Mouse (Mus musculus): ENCODE data around the gene Bcl7c.
"Not testable (repeated sequence)": the region's sequence is repeated elsewhere in the genome, so short reads cannot be mapped to it uniquely, and the experiment has no call there.

The Bcl7c gene

GRCm38 (mm10) chr7:127716992-127717391, 8.3 kb upstream of the Bcl7c start:
- peak; percentile 87 for DNase-seq (ENCODE audit: low spot score)

- no peak for DNase-seq (ENCODE audit: low spot score)
These were observed 6.1 kb upstream of the Bcl7c start for GRCm38 (mm10) chr7:127714816-127715215.

- peak; percentile 86 for DNase-seq (ENCODE audit: low spot score)
These were observed 4.0 kb upstream of the Bcl7c start, which contains the start of gene Ctf1 for GRCm38 (mm10) chr7:127712461-127713385. Gene Ctf1, plus strand, starts transcription at chr7:127712736.

GRCm38 (mm10) chr7:127711456-127711855, 2.7 kb upstream of the Bcl7c start:
- no peak for DNase-seq (ENCODE audit: low spot score)

- DNase-seq (ENCODE audit: low spot score) = no peak
These were observed 2.3 kb upstream of the Bcl7c start for GRCm38 (mm10) chr7:127711031-127711430.

GRCm38 (mm10) chr7:127709261-127709979, 687 bp upstream of the Bcl7c start:
- no peak for DNase-seq (ENCODE audit: low spot score)

- DNase-seq (ENCODE audit: low spot score) = no peak
These were observed 851 bp downstream of the Bcl7c start for GRCm38 (mm10) chr7:127707957-127708206.

- DNase-seq (ENCODE audit: low spot score) = no peak
These were observed 1.4 kb downstream of the Bcl7c start for GRCm38 (mm10) chr7:127707045-127707956.

- DNase-seq (ENCODE audit: low spot score) = no peak
These were observed 3.0 kb downstream of the Bcl7c start for GRCm38 (mm10) chr7:127705706-127706105.

GRCm38 (mm10) chr7:127704598-127704997, 4.1 kb downstream of the Bcl7c start:
- no peak for DNase-seq (ENCODE audit: low spot score)

GRCm38 (mm10) chr7:127703561-127704178, 5.1 kb downstream of the Bcl7c start:
- DNase-seq (ENCODE audit: low spot score) = no peak

GRCm38 (mm10) chr7:127700712-127701331, 7.9 kb downstream of the Bcl7c start:
- no peak for DNase-seq (ENCODE audit: low spot score)

GRCm38 (mm10) chr7:127698986-127699385, 9.7 kb downstream of the Bcl7c start:
- no peak for DNase-seq (ENCODE audit: low spot score)

- DNase-seq (ENCODE audit: low spot score) = not testable (repeated sequence)
These were observed 15.0 kb downstream of the Bcl7c start for GRCm38 (mm10) chr7:127693730-127694129.

GRCm38 (mm10) chr7:127693290-127693689, 15.4 kb downstream of the Bcl7c start:
- no peak for DNase-seq (ENCODE audit: low spot score)

- peak; percentile 88 for DNase-seq (ENCODE audit: low spot score)
These were observed 17.3 kb downstream of the Bcl7c start for GRCm38 (mm10) chr7:127691221-127691989.

- DNase-seq (ENCODE audit: low spot score) = peak; percentile 52
These were observed 19.0 kb downstream of the Bcl7c start for GRCm38 (mm10) chr7:127689626-127690280.

GRCm38 (mm10) chr7:127688935-127689334, 19.8 kb downstream of the Bcl7c start:
- DNase-seq (ENCODE audit: low spot score) = no peak

- no peak for DNase-seq (ENCODE audit: low spot score)
These were observed 21.8 kb downstream of the Bcl7c start for GRCm38 (mm10) chr7:127686740-127687449.

All from testis, postnatal 10 days (tissue).